Mouse (Mus musculus) heart, embryonic 11.5 days (tissue): ENCODE data around the gene Ngrn. TPM values are rescaled to one million over a fixed set of nuclear protein-coding genes. Genes with fewer than 3 reads are reported as not detected.
A peak's percentile ranks its signal among the peaks of the same experiment; 100 is the strongest.

Source experiments
- ATAC-seq: fragments of 200-750 bp; cut with Nextera tagmentation; replicated peaks from 2 replicates; pipeline ENCODE4 v1.8.0; 2017; ENCODE audit warnings: moderate library complexity; ENCODE audit not compliant: insufficient number of reproducible peaks, low FRiP score, low TSS enrichment
- H3K27ac ChIP-seq: fragments of 300-500 bp; sonication (generic); 2 replicates; pipeline ENCODE4 v1.5.1; 2014; ENCODE audit warnings: mild to moderate bottlenecking, low read depth, low read length
- H3K27me3 ChIP-seq: fragments of 300-500 bp; sonication (generic); 2 replicates; pipeline ENCODE4 v1.6.1; 2014; ENCODE audit warnings: mild to moderate bottlenecking, low read length, mixed read lengths; ENCODE audit not compliant: control insufficient read depth, insufficient read depth
- H3K36me3 ChIP-seq: fragments of 300-500 bp; sonication (generic); 2 replicates; pipeline ENCODE4 v1.6.1; 2014; ENCODE audit warnings: mild to moderate bottlenecking, low read length, moderate library complexity, mixed read lengths; ENCODE audit not compliant: control insufficient read depth, insufficient read depth
- H3K4me1 ChIP-seq: fragments of 300-500 bp; sonication (generic); 2 replicates; pipeline ENCODE4 v1.6.1; 2014; ENCODE audit warnings: low read length; ENCODE audit not compliant: control insufficient read depth, insufficient read depth
- H3K4me2 ChIP-seq: fragments of 300-500 bp; sonication (generic); 2 replicates; pipeline ENCODE4 v1.6.1; 2014; ENCODE audit warnings: mild to moderate bottlenecking, moderate library complexity
- H3K4me3 ChIP-seq: fragments of 300-500 bp; sonication (generic); 2 replicates; pipeline ENCODE4 v1.5.1; 2014; ENCODE audit warnings: low read depth, low read length
- H3K9ac ChIP-seq: fragments of 300-500 bp; sonication (generic); 2 replicates; pipeline ENCODE4 v1.6.1; 2014; ENCODE audit warnings: mild to moderate bottlenecking, low read depth, low read length, moderate library complexity
- H3K9me3 ChIP-seq: fragments of 300-500 bp; sonication (generic); replicated peaks from 2 replicates; pipeline ENCODE4 v1.6.1; 2016; ENCODE audit warnings: low read length; ENCODE audit not compliant: control insufficient read depth
- WGBS: fragments of 180-500 bp; shearing (Covaris S2); extraction: QIAGEN DNeasy Blood & Tissue Kit; methylation state at CpG from one replicate; pipeline ENCODE4 v1.1.7; 2014; ENCODE audit not compliant: insufficient replicate concordance; 5-methylcytosine and 5-hydroxymethylcytosine counted together
- polyA plus RNA-seq: library from polyadenylated mRNA; unstranded; fragments of >200 nt; fragmentation: Nextera tagmentation; extraction: Ambion mirVana; gene quantifications from 2 replicates; pipeline ENCODE4 v1.2.1, GENCODE M21; 2014

Gene Ngrn
- polyA plus RNA-seq, 1 experiment from 2014 or later: 41.4 TPM

- no peaks in the 10 kb centered on the region for H3K27me3 ChIP-seq
- H3K4me3 ChIP-seq: no peak overlapping the region
- H3K4me1 ChIP-seq: peaks cover 11% of the 10 kb centered on the region
- ATAC-seq: no peak
- peaks cover 10% of the 10 kb centered on the region for H3K36me3 ChIP-seq
- no peak overlapping the region for H3K9ac ChIP-seq
- no peak overlapping the region for H3K4me2 ChIP-seq
- WGBS: 68% methylated on average over 1 of the region's 1 CpGs
- no peaks in the 10 kb centered on the region for H3K9me3 ChIP-seq
- H3K27ac ChIP-seq: no peak overlapping the region
Measured at GRCm38 (mm10) chr7:80267764-80268163, 6.7 kb downstream of the Ngrn start.

DNA sequence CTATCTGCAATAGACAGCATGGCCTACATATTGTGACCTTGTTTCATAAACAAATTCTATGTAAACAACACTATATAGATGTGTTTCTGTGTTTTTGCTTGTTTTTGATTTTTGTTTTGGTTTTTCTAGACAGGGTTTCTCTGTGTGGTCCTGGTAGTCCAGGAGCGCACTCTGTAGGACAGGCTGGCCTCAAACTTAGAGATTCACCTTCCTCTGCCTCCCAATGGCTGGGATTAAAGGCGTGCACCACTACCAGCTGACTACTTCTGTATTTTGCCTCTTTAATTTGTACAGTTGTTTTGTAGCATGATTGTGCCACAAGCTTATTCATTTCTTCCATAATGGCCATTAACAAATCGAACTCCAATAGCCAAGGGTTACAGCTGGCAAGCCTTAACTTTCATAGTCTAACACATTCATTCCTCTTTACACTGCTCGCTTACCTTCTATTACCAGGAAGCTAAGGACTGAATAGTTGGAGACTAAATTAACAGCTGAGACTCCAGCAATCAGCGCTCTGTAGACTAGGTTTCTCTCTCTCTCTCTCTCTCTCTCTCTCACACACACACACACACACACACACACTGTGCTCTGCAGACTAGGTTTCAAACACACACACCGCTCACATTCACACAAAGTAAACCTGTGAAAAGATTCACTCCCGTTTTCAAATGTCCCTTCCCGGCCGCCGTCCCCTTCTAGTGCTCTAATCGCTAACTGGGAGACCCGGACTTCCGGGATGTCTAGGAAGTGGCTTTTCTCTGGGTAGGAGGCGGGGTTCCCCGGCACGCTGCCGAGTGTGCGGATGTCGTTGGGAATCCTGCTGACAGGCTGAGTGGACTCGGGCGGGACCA lies 8.1 kb downstream of the Ngrn start, which contains the start of gene Vps33b:
Gene Vps33b (plus strand): TSS at position 753 of the 854 bp plus-strand sequence.
- no peaks in the 10 kb centered on the region for H3K27me3 ChIP-seq
- H3K4me1 ChIP-seq: peaks cover 11% of the 10 kb centered on the region
- peak within 1 kb of the TSS; percentile 85 for H3K9ac ChIP-seq
- WGBS: 3% methylated on average over 21 of the region's 21 CpGs
- ATAC-seq: peak; percentile 86
- 0 out of 2 replicates have a peak, but pooled peaks cover under 1% of the 10 kb centered on the region for H3K9me3 ChIP-seq
- H3K36me3 ChIP-seq: peaks cover 15% of the 10 kb centered on the region
- H3K4me2 ChIP-seq: peak within 1 kb of the TSS; percentile 95
- H3K4me3 ChIP-seq: peak within 1 kb of the TSS; percentile 87
- peak within 1 kb of the TSS; percentile 78 for H3K27ac ChIP-seq

- WGBS: under 1% methylated on average over 23 of the region's 23 CpGs
- ATAC-seq: peak; percentile 60
- Histone ChIP-seq H3K27me3 (no peaks in the 10 kb centered on the region), H3K4me1 (peaks cover 11% of the 10 kb centered on the region), H3K27ac (peak overlapping the region; percentile 78), H3K36me3 (peaks cover 17% of the 10 kb centered on the region), H3K4me2 (peak overlapping the region; percentile 95), H3K9me3 (peaks cover 6% of the 10 kb centered on the region), H3K9ac (peak overlapping the region; percentile 85), H3K4me3 (peak overlapping the region; percentile 87)
Measured at GRCm38 (mm10) chr7:80269751-80270255, 8.8 kb downstream of the Ngrn start.

- Histone ChIP-seq H3K9me3 (peaks cover 12% of the 10 kb centered on the region), H3K36me3 (peaks cover 33% of the 10 kb centered on the region), H3K9ac (no peak overlapping the region), H3K4me3 (no peak overlapping the region), H3K27ac (no peak overlapping the region), H3K4me1 (peaks cover 11% of the 10 kb centered on the region), H3K27me3 (no peaks in the 10 kb centered on the region), H3K4me2 (no peak overlapping the region)
- no peak for ATAC-seq
- WGBS: 91% methylated on average over 2 of the region's 2 CpGs
Measured at GRCm38 (mm10) chr7:80273456-80273855, 12.4 kb downstream of the Ngrn start.

GRCm38 (mm10) chr7:80276374-80276773 lies 15.4 kb downstream of the Ngrn start:
- no peak for ATAC-seq
- Histone ChIP-seq H3K9ac (no peak overlapping the region), H3K27me3 (no peaks in the 10 kb centered on the region), H3K27ac (no peak overlapping the region), H3K36me3 (peaks cover 33% of the 10 kb centered on the region), H3K4me1 (no peaks in the 10 kb centered on the region), H3K9me3 (peaks cover 12% of the 10 kb centered on the region), H3K4me2 (no peak overlapping the region), H3K4me3 (no peak overlapping the region)
- 92% methylated on average over 4 of the region's 4 CpGs for WGBS

DNA sequence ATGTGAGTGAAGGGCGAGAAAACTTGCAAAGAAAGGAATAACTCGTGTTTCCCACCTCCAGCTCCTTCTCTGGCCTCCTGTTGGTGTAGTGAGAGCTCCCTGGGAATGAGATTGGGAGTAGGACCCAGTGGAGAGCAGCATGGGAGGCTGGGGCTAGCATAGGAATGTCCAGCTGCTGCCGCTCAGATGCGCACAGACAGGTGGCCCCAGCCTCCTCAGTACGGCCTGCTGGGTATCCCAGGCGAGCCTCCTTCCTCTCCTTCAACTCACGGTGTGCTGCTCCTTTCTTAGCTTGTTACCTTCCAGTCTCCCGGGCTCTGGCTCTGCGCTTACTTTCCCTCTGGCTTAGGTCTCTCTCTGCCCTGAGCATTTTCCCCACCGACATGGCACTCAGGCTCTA lies 19.0 kb downstream of the Ngrn start:
- Histone ChIP-seq H3K4me2 (no peak overlapping the region), H3K27ac (no peak overlapping the region), H3K4me3 (no peak overlapping the region), H3K36me3 (peaks cover 23% of the 10 kb centered on the region), H3K9me3 (peaks cover 3% of the 10 kb centered on the region), H3K9ac (no peak overlapping the region), H3K27me3 (no peaks in the 10 kb centered on the region), H3K4me1 (no peaks in the 10 kb centered on the region)
- 74% methylated on average over 10 of the region's 10 CpGs for WGBS
- ATAC-seq: no peak

DNA sequence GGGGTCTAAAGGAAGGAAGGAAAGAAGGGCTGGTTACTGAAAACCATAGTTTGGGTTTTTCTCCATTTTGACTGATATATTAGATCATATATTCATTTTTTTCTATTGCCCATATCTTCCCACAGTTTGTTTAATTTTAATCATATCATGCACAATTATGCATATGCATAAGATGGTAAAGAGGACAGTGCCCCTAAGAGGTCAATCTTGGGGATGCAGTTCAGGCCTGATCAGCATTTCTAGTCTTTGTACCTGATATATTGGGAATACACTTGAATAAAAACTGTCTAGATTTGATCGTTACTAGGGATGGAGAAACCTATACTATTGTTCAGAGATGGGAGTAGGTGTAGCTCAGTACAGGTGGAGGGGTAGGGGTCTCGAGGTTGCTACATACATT lies 20.0 kb downstream of the Ngrn start:
- 81% methylated on average over 2 of the region's 2 CpGs for WGBS
- H3K9me3 ChIP-seq: no peaks in the 10 kb centered on the region
- H3K27me3 ChIP-seq: no peaks in the 10 kb centered on the region
- peaks cover 23% of the 10 kb centered on the region for H3K36me3 ChIP-seq
- no peak overlapping the region for H3K4me3 ChIP-seq
- no peak overlapping the region for H3K27ac ChIP-seq
- H3K4me1 ChIP-seq: no peaks in the 10 kb centered on the region
- ATAC-seq: no peak
- H3K4me2 ChIP-seq: no peak overlapping the region
- no peak overlapping the region for H3K9ac ChIP-seq

DNA sequence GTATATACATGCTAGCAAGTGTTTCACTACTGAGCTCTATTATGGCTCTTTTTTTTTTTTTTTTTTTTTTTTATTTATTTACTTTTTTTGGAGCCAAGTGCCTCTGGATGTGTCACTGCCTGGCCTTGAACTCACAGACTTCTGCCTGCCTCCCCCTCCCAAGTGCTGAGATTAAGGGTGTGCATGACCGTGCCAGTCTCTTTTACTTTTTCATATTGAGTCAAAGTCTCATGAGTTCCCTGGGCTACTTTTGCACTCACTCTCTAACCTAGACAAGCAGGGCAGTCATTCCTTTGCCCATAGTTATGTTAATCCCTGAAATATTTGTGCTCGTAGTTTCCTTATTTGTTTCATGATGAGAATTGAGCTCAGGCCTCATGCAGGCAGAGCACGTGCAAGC lies 20.6 kb downstream of the Ngrn start:
- ATAC-seq: no peak
- WGBS: 87% methylated on average over 3 of the region's 3 CpGs
- Histone ChIP-seq H3K27ac (no peak overlapping the region), H3K4me1 (no peaks in the 10 kb centered on the region), H3K27me3 (no peaks in the 10 kb centered on the region), H3K9ac (no peak overlapping the region), H3K4me3 (no peak overlapping the region), H3K9me3 (no peaks in the 10 kb centered on the region), H3K4me2 (no peak overlapping the region), H3K36me3 (peaks cover 22% of the 10 kb centered on the region)
